Mouse (Mus musculus): ENCODE results near the gene H2-Ob.
"Not testable (repeated sequence)": the region's sequence is repeated elsewhere in the genome, so short reads cannot be mapped to it uniquely, and the experiment has no call there.

DNA sequence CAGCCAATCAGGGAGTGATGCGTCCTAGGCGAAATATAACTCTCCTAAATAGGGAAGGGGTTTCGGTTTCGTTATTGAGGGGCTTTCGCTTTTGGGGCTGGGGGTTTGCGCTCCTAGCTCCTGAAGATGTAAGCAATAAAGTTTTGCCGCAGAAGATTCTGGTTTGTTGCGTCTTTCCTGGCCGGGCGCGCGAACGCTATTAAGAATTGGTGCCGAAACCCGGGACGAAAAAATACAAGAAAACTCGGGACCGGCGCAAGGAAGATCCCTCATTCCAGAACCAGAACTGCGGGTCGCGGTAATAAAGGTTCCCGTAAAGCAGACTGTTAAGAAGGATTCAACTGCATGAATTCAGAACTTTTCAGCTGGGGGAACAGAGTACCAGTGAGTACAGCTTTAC is 12.8 kb upstream of the H2-Ob start:
- not testable (repeated sequence) for TF ChIP-seq CTCF (IDR thresholded peaks at IDR 0.05; ENCODE audit: low read depth, low read length); POLR2A (IDR thresholded peaks at IDR 0.05; ENCODE audit: extremely low read depth, insufficient read depth, low read length)
